Mouse (Mus musculus): ENCODE results near the gene Zbtb32. TPM values are rescaled to one million over a fixed set of nuclear protein-coding genes. Genes with fewer than 3 reads are reported as not detected.

Gene Zbtb32
- total RNA-seq, 1 experiment = 20.8 TPM

DNA sequence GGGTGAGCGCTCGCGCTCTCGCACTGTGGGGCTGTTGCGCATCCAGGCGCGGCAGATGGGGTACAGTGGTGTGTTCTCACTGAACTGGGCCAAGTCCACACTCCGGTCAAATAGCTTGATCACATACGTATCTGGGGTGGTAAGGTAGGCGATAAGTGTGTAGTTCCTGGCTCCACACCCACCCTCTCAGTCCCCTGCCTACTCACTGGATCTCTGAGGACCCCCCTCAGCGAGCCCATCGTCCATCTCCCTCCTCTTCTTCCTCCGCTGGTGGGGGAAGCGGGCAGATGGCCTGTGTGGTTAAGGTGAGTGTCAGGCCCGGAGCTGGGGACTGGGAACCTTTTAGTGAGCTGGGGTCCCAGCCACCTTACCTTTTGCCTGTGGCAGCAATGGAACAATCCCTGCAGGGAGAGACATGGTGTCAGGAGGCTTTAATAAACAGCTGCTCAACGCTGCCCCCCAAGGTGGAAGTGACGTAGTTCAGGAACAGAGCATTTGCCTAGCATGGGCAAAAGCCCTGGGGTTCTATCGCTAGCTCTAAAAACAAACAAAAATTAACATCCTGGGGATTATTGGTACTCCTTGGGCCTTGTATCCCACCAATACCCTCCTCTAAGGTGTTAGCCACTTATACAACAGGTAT lies 41.7 kb downstream of the Zbtb32 start:
- in situ Hi-C loops (cut with MboI; ENCODE audit: low sequenced_read_pairs in 2 of 2, unreplicated experiment in 2 of 2) = no loop called here
- TF ChIP-seq MAFK (IDR thresholded peaks at IDR 0.05; ENCODE audit: insufficient read depth, low read depth, low read length) (no peak), CHD2 (IDR thresholded peaks at IDR 0.05; ENCODE audit: low read depth, low read length) (no peak), ZNF384 (IDR thresholded peaks at IDR 0.05; ENCODE audit: low read depth, low read length) (no peak), HCFC1 (IDR thresholded peaks at IDR 0.05; ENCODE audit: borderline replicate concordance, insufficient read depth, low read length) (no peak), ZC3H11A (IDR thresholded peaks at IDR 0.05; ENCODE audit: borderline replicate concordance, low read depth, low read length) (no peak)
- H3K4me1 ChIP-seq (ENCODE audit: control insufficient read depth in 2 of 2, insufficient read depth in 2 of 2, low read length in 2 of 2, poor library complexity in 1 of 2) = peaks cover 4 to 17% of the 10 kb centered on the region in 2 experiments; a peak in 3 of 4 replicates

GRCm38 (mm10) chr7:30553810-30554584 lies 44.7 kb downstream of the Zbtb32 start:
- no peak for TF ChIP-seq ZNF384 (IDR thresholded peaks at IDR 0.05; ENCODE audit: low read depth, low read length)
- TF ChIP-seq ZC3H11A (IDR thresholded peaks at IDR 0.05; ENCODE audit: borderline replicate concordance, low read depth, low read length) = no peak
- no peak for TF ChIP-seq HCFC1 (IDR thresholded peaks at IDR 0.05; ENCODE audit: borderline replicate concordance, insufficient read depth, low read length)
- TF ChIP-seq MAFK (IDR thresholded peaks at IDR 0.05; ENCODE audit: insufficient read depth, low read depth, low read length) = no peak
- TF ChIP-seq CHD2 (IDR thresholded peaks at IDR 0.05; ENCODE audit: low read depth, low read length) = no peak
- Histone ChIP-seq H3K4me3 (ENCODE audit: insufficient read depth in 1 of 2, low read depth in 1 of 2, low read length in 2 of 2, poor library complexity in 1 of 2, severe bottlenecking in 1 of 2) (peak overlapping the region in 1 of 2 experiments; percentile 41; a peak in 2 of 4 replicates), H3K9ac (ENCODE audit: insufficient read depth, low read depth, low read length, poor library complexity, severe bottlenecking) (no peak overlapping the region), H3K9me3 (ENCODE audit: control insufficient read depth, insufficient read depth, low read depth, low read length) (no peaks in the 10 kb centered on the region), H3K27ac (ENCODE audit: insufficient read depth, low read depth, low read length, poor library complexity, severe bottlenecking) (no peak overlapping the region), H3K36me3 (ENCODE audit: control insufficient read depth, insufficient read depth, low read length, poor library complexity, severe bottlenecking) (peaks cover 18% of the 10 kb centered on the region), H3K4me1 (ENCODE audit: control insufficient read depth in 2 of 2, insufficient read depth in 2 of 2, low read length in 2 of 2, poor library complexity in 1 of 2) (peaks cover 0 to 15% of the 10 kb centered on the region in 2 experiments; a peak in 2 of 4 replicates)
- in situ Hi-C loops (cut with MboI; ENCODE audit: low sequenced_read_pairs in 2 of 2, unreplicated experiment in 2 of 2) = no loop called here
- no peak for DNase-seq (ENCODE audit: low read depth, low spot score)

More for the DNA sequence above, 41.7 kb downstream of the Zbtb32 start:
- no peak overlapping the region for H3K9ac ChIP-seq (ENCODE audit: insufficient read depth, low read depth, low read length, poor library complexity, severe bottlenecking)
- no peak overlapping the region for H3K27ac ChIP-seq (ENCODE audit: insufficient read depth, low read depth, low read length, poor library complexity, severe bottlenecking)
- no peak overlapping the region for H3K4me3 ChIP-seq (ENCODE audit: insufficient read depth in 1 of 2, low read depth in 1 of 2, low read length in 2 of 2, poor library complexity in 1 of 2, severe bottlenecking in 1 of 2)
- peaks cover 18% of the 10 kb centered on the region for H3K36me3 ChIP-seq (ENCODE audit: control insufficient read depth, insufficient read depth, low read length, poor library complexity, severe bottlenecking)
- no peaks in the 10 kb centered on the region for H3K9me3 ChIP-seq (ENCODE audit: control insufficient read depth, insufficient read depth, low read depth, low read length)
- DNase-seq (ENCODE audit: low read depth, low spot score) = no peak

DNA sequence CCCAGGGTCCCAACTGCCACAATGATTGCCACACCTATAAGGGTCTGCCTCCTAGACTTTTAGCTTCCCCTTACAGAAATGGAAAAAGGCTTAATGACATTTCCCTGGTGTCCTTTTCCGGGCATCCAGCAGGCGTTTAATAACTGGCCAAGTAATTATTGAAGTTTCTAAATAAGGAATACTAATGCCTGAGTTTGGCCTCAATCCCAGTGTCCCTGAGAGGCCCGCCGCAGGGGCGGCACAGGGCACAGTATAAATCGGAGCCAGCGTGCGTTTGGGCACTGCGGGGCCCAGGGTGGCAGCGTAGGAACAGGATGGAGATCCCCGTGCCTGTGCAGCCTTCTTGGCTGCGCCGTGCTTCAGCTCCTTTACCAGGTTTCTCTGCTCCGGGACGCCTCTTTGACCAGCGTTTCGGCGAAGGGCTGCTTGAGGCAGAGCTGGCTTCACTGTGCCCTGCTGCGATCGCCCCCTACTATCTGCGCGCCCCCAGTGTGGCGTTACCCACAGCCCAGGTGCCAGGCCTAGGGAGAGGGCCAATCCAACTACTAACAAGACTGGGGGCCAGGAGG lies 45.6 kb downstream of the Zbtb32 start:
- TF ChIP-seq ZC3H11A (IDR thresholded peaks at IDR 0.05; ENCODE audit: borderline replicate concordance, low read depth, low read length) (no peak), CHD2 (IDR thresholded peaks at IDR 0.05; ENCODE audit: low read depth, low read length) (no peak), HCFC1 (IDR thresholded peaks at IDR 0.05; ENCODE audit: borderline replicate concordance, insufficient read depth, low read length) (no peak), MAFK (IDR thresholded peaks at IDR 0.05; ENCODE audit: insufficient read depth, low read depth, low read length) (no peak), ZNF384 (IDR thresholded peaks at IDR 0.05; ENCODE audit: low read depth, low read length) (no peak)
- Histone ChIP-seq H3K27ac (ENCODE audit: insufficient read depth, low read depth, low read length, poor library complexity, severe bottlenecking) (no peak overlapping the region), H3K9me3 (ENCODE audit: control insufficient read depth, insufficient read depth, low read depth, low read length) (no peaks in the 10 kb centered on the region), H3K36me3 (ENCODE audit: control insufficient read depth, insufficient read depth, low read length, poor library complexity, severe bottlenecking) (peaks cover 18% of the 10 kb centered on the region), H3K9ac (ENCODE audit: insufficient read depth, low read depth, low read length, poor library complexity, severe bottlenecking) (peak overlapping the region; percentile 83), H3K4me3 (ENCODE audit: insufficient read depth in 1 of 2, low read depth in 1 of 2, low read length in 2 of 2, poor library complexity in 1 of 2, severe bottlenecking in 1 of 2) (peak overlapping the region; percentile 79 to 95), H3K4me1 (ENCODE audit: control insufficient read depth in 2 of 2, insufficient read depth in 2 of 2, low read length in 2 of 2, poor library complexity in 1 of 2) (peaks cover 0 to 11% of the 10 kb centered on the region in 2 experiments; a peak in 2 of 4 replicates)
- in situ Hi-C loops (cut with MboI; ENCODE audit: low sequenced_read_pairs in 2 of 2, unreplicated experiment in 2 of 2) = no loop called here
- no peak for DNase-seq (ENCODE audit: low read depth, low spot score)

DNA sequence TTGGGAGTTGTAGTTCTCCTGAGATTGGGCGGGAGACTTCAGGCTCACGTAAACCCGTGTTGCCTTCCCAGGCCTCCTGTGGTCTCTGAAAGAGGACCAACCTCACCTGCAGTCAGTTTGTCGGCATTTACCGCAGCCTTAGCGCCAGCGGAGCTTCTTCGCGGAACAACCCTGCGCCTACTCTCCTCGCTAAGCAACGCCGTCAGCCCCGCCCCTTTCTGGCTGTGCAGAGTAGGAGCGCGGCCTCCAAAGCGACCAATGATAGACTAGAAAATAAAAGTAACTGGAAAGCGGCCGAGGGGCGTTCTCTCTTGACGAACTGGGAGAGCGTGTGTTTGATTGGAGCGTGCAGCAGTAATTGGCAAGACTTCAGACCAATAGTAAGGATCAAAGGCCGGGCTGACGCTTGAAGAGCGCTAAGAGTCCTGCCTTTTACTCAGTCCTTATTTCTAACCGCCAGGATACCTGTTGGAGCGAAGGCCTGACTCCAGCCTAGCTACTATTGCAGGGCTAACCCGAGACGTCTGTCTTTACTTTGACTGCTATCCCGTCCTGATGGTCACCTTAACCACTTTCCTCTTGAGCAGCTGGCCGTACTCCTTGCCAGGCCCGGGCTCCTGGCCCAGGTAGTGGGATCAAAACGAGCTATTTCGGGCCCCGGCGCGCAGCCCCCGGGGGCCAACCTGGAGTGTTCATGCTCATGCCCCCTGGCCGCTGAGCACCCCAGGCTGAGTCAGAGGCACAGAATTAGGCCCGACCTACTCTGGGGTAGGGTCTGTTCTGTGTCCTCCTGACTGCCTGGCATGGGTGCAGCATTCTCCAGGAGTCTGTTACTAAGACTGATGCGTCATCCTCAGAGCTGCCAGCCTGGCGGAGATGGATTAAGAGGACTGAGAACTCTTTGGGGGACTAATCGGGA lies 46.3 kb downstream of the Zbtb32 start, which contains the start of the genes Hspb6 and Proser3:
Gene Hspb6, plus strand, starts transcription at position 77 of the 919 bp plus-strand sequence.
Gene Proser3, minus strand, starts transcription at position 198 of the 919 bp plus-strand sequence.
- peak within 1 kb of the TSS; percentile 95 for H3K27ac ChIP-seq (ENCODE audit: insufficient read depth, low read depth, low read length, poor library complexity, severe bottlenecking)
- peak; percentile 99 for DNase-seq (ENCODE audit: low read depth, low spot score)
- in situ Hi-C loops (cut with MboI; ENCODE audit: low sequenced_read_pairs in 2 of 2, unreplicated experiment in 2 of 2) = no loop called here
- H3K36me3 ChIP-seq (ENCODE audit: control insufficient read depth, insufficient read depth, low read length, poor library complexity, severe bottlenecking) = peaks cover 18% of the 10 kb centered on the region
- H3K9ac ChIP-seq (ENCODE audit: insufficient read depth, low read depth, low read length, poor library complexity, severe bottlenecking) = peak within 1 kb of the TSS; percentile 85
- no peaks in the 10 kb centered on the region for H3K9me3 ChIP-seq (ENCODE audit: control insufficient read depth, insufficient read depth, low read depth, low read length)
- peak within 1 kb of the TSS; percentile 89 to 95 for H3K4me3 ChIP-seq (ENCODE audit: insufficient read depth in 1 of 2, low read depth in 1 of 2, low read length in 2 of 2, poor library complexity in 1 of 2, severe bottlenecking in 1 of 2)
- peaks cover 0 to 8% of the 10 kb centered on the region in 2 experiments; a peak in 2 of 4 replicates for H3K4me1 ChIP-seq (ENCODE audit: control insufficient read depth in 2 of 2, insufficient read depth in 2 of 2, low read length in 2 of 2, poor library complexity in 1 of 2)
- TF ChIP-seq HCFC1 (IDR thresholded peaks at IDR 0.05; ENCODE audit: borderline replicate concordance, insufficient read depth, low read length) (peak; percentile 70; the same call in 1 of the 2 replicates), MAFK (IDR thresholded peaks at IDR 0.05; ENCODE audit: insufficient read depth, low read depth, low read length) (no peak), CHD2 (IDR thresholded peaks at IDR 0.05; ENCODE audit: low read depth, low read length) (peak; percentile 86)

All from ES-E14 (cell line).